Mouse (Mus musculus) cerebellum, adult 11 months (tissue): Measurements from ENCODE around the gene Rabep2.

ENCODE experiments used
- DNase-seq: peaks from one replicate; pipeline ENCODE4 v3.0.0; 2022

The Rabep2 gene

GRCm38 (mm10) chr7:126435801-126436200, 7.2 kb downstream of the Rabep2 start:
- DNase-seq = no peak

DNA sequence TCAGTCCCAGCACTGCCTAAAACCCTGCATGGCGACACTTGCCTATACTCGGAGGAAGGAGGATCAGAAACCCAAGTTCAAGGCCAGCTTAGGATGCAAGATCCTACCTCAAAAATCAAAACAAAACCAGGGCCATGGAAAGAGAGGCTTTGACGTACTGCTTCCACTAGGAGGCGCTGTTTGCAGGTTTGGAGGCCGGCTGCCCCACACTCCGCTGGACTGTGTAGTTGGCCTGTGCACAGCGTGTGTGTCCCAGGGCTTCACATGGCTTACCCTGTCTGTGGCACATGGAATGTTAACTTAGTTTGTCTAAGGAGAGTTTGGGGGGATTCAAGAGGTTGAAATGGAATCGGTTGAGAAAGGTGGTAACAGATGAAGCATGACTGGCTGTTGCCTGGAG, 8.3 kb downstream of the Rabep2 start:
- DNase-seq = peak; percentile 36

- no peak for DNase-seq
These were observed 11.6 kb downstream of the Rabep2 start for GRCm38 (mm10) chr7:126440134-126440533.

GRCm38 (mm10) chr7:126443997-126444396, 15.4 kb downstream of the Rabep2 start:
- no peak for DNase-seq

DNA sequence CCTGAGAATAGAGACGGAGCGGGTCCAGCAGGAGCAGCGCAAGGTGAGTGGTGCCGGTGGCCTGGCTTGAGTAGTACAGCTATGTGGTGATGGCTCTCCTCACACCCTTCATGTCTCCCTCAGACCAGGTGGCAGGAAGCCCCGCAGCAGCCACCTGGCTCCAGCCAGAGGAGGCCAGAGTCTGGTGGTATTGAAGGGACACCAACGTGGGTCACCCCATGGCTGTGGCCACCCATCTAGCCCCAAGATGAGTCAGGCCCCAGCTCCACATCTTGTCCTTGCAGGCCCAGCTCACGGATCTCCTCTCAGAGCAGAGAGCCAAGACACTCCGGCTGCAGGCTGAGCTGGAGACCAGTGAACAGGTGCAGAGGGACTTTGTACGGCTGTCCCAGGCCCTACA, 16.0 kb downstream of the Rabep2 start:
- DNase-seq = no peak

DNA sequence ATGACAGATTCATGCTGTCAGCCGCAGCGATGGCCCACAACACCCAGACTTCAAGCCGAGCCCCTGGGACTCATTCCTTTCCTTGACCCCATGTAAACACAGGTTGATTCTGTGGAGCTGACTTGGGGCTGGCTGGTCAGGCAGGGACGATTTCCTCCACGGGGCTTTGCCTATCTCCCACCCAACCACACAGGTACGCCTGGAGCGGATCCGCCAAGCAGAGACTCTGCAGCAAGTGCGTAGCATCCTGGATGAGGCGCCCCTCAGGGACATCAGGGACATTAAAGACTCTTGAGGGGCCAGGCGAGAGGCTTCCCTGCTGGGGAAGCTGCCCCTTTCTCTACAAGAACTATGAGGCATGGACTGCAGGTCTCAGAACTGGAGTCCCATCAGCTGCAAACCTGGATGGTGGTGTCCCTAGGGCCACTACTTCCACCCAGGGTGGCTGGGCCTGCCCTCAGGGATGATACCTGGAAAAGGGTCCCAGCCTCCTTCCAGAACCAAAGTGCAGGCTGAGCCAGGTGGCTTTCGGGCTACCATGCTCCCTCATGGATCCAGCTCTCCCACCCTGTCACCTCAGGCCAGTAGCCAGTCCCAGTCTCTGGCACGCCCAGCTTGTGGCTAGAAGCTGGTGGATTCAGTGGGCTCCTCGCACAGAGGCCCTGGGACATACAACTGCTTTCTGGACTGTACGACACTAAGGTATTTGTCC, 16.7 kb downstream of the Rabep2 start:
- DNase-seq = no peak

- no peak for DNase-seq
These were observed 17.7 kb downstream of the Rabep2 start for GRCm38 (mm10) chr7:126446217-126446616.

- no peak for DNase-seq
These were observed 19.9 kb downstream of the Rabep2 start for GRCm38 (mm10) chr7:126448481-126448880.

- no peak for DNase-seq
These were observed 21.4 kb downstream of the Rabep2 start for GRCm38 (mm10) chr7:126449991-126450390.

DNA sequence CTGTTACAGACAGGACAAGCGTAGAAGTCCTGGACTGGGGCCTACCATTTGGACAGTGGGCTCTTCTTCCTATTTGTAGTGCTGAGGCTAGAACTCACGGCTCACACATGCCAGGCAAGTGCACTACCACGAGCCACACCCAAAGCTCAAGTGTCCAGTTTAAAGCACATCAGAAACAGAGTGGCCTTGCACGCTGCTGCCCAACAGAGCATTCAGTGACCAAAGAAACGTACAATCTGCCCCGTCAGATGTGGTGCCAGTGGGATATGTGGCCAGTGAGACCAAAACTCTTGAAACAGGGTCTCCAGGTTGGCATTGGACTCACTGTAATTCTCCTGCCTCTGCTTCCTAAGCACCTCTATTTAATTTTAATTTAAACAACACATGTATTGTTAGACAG, 22.1 kb downstream of the Rabep2 start:
- no peak for DNase-seq

DNA sequence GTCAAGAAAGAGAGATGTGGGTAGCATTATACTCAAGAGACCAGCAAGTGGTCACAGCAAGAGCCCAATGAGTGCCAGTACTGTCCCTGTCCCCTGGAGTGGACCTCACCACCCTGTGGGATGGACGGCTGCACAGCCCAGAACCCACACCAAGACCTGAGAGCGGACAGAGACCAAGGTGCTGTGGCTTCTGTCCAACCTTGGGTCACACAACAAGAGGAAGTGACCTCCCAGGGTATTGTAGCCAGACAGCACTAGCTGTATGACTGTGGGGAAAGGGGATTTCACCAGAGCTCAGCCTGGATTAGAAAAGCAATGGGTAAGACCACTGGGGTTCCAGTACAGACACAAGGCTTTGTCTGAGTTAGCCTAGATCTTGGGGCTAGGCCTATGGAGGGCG, 23.7 kb downstream of the Rabep2 start:
- DNase-seq = no peak

DNA sequence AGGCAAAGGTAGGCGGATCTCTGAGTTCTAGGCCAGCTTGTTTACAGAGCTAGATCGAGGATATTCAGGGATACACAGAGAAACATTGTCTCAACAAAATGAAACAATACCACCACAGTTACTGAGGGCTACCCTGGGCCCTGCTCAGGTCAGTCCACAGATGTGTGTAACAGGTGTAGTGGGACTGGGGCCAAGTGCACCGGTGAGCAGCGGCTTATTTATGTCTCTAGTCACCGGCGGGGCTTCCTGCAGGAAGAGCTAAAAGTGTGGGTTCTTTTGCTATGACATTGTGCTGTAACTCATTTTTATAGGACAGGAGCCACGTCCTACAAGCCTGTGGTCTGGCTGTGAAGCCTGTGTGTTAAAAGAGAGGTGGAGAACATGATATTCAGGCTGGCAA, 25.3 kb downstream of the Rabep2 start:
- no peak for DNase-seq

DNA sequence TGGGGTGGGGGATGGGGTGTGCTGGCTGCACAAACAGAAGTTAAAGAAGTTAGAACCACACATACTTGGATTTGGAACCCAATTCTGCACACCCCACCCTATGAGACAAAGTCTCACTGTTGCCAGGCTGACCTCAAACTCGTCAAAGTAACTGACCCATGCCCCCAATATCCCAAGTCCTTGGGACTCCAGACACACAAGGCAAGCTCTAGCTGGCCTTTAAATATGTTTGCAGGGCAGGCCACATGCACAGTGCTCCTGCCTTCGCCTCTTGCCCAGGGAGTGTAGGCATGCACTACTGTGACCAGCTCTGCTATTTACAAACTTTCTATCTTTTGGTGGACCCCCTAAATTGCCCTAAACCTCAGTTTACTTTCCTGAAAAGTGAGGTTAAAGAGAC, 26.7 kb downstream of the Rabep2 start:
- no peak for DNase-seq

GRCm38 (mm10) chr7:126456382-126457266, 28.1 kb downstream of the Rabep2 start:
- DNase-seq = no peak

GRCm38 (mm10) chr7:126458225-126458624, 29.7 kb downstream of the Rabep2 start:
- DNase-seq = no peak

DNA sequence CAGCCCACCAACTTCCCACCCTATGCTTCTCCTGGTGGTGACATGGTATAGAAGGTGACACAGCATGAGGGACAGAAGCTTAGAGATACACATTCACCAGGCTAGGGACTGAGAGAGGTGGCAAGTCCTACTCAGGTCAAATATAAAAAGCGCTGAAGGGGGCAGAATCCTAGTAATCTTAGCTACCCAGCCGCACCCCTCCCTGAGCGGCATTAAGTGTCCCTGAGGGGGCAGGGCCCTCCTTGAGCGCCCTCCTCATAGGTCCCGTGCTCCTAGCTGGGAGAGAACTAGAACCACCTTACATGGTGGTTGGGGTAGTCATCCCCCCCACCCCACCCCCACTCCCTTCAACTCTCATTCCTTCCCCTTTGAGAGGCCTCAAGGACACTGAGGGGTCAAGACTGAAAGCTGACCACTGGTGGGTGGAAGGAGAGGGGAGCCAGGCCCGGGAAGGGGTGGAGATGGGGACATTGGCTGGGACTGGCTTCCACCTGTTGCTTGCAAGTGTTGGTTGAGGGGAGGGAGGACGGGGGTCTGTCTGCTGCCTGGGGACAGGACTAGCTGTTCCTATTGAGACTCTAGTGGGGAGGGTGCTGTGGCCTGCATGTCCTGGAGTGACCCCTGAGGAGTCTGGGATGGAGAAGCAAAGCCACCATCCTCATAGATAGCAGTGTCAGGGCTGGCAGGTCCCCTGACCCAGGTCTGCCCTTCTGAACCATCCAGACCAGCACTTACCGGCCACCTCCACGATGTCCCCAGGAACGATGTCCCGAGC, 30.5 kb downstream of the Rabep2 start:
- DNase-seq = no peak

GRCm38 (mm10) chr7:126460623-126461399, 32.3 kb downstream of the Rabep2 start:
- no peak for DNase-seq

- no peak for DNase-seq
These were observed 33.1 kb downstream of the Rabep2 start for GRCm38 (mm10) chr7:126461626-126462025.

- no peak for DNase-seq
These were observed 34.4 kb downstream of the Rabep2 start, which contains the start of gene Atp2a1 for GRCm38 (mm10) chr7:126463004-126463403. TSS of gene Atp2a1 (minus strand) at chr7:126463108.

GRCm38 (mm10) chr7:126463547-126463946, 35.0 kb downstream of the Rabep2 start:
- DNase-seq = no peak

GRCm38 (mm10) chr7:126464121-126464520, 35.6 kb downstream of the Rabep2 start:
- no peak for DNase-seq

DNA sequence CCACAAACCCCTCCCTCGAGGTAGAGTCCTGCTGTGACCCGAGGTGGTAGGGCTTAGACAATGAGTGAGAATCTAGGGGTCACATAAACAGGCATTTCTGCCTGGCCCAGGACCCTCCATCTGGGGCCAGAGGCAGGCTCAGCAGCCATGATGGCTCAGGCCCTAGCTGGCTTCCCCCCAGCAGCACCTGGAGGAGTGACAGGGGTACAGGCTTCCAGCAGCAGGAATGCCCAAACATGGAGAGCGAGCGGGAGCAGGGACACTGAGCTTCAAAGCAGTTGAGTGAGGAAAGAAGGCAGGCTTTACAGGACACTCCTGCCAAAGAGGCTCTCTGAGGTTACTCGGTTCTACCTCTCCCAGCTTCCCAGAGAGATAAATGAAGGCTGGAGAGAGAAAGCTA, 36.3 kb downstream of the Rabep2 start:
- DNase-seq = no peak
